Mouse (Mus musculus) frontal cortex, adult 2 months (tissue): ENCODE measurements around the gene Cldn34a. TPM values are rescaled to one million over a fixed set of nuclear protein-coding genes. Genes with fewer than 3 reads are reported as not detected.
"Not testable (repeated sequence)": the region's sequence is repeated elsewhere in the genome, so short reads cannot be mapped to it uniquely, and the experiment has no call there.

Experiments used
- DNase-seq, 2 experiments: peaks; one replicate each; pipeline ENCODE4 v3.0.0; 2022; ENCODE audit warnings: low spot score in 1 of 2; ENCODE audit errors: extremely low spot score in 1 of 2
- polyA plus RNA-seq: library from polyadenylated mRNA; depleted of rRNA; stranded (reverse); fragments of >200 nt; gene quantifications from 2 replicates; pipeline ENCODE4 v1.2.3, GENCODE M21; 2012; rRNA removed

Cldn34a gene
- not detected in 2 replicates for polyA plus RNA-seq

DNA sequence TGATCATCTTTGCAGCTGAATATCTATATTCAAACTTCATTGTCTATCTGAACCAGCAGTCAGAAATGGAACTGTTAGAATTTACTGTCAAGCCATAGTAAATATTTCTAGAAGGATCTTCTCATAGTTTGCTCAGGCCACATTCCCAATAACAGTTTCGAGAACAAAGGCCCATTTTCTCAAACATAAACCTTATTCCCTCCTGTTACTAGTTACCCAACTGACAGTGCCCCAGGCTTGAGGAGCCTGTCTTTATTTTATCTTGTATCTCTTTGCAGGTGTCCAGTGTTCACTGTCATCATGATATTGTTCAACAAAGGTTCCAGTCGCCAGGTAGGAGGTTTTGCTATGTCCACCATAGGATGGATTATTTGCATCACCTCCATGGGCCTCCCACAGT is at the start of gene Cldn34a:
Gene Cldn34a, plus strand, starts transcription at position 301 of the 400 bp plus-strand sequence.
- no peak for DNase-seq

- DNase-seq: not testable (repeated sequence)
Observed at GRCm38 (mm10) chrX:152518611-152519010, 44.5 kb upstream of the Cldn34a start.

DNA sequence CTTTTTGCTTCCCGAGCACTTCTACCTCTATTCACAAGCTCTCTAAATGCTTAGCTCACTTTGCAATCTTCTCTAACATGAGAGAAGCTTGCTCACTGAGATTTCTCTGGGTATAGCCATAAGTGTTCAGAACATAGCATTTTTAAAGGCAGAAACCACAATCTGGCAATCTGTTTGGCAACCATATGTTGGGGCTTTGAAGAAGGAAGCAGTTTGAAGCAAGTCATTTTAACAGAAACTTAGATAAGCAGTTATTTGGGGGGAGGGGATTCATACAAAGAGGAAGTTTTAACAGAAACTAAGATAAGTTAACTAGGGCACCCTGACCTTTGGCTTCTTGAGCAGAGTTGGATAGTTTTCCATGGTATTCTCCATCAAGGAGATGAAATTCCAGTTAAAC is 17.4 kb upstream of the Cldn34a start:
- no peak for DNase-seq

DNA sequence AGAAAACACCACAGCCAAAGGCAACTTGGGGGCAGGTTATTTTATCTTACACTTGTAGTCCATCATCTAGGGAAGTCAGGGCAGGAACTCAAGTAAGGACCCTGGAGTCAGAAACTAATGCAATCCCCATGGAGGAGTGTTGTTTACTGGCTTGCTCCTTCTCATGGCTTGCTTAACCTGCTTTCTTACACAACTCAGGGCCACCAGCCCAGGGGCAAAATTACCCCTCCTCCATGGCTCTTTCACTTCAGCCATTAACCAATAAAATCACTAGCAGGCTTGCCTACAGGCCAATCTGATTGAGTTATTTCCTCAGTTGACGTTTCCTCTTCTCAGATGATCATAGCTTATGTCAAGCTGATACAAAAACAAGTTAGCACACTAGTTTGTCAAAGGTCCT is 15.0 kb upstream of the Cldn34a start:
- DNase-seq: no peak

DNA sequence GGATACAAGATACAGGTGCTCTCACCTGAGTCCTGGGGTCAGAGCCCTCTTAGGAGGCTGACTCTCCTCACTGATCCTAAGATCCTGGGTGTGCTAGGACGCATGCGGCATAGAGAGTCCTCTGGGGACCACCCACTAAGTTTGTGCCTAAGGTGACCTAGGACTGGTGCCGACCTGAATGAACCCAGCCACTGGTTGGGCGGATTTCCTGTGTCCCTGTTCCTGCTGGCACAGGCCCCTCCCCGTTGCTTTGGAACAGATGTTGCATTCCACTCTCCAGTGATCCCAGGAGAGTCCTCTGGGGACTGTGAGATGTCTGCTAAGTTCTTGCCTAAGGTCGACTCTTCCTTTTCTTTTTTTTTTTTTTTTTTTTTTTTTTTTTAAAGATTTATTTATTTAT is 5.7 kb upstream of the Cldn34a start:
- DNase-seq: no peak

Other genes with a start within 250 kb of the Cldn34a start
- gene Kantr, start 235.8 kb upstream of the Cldn34a start, polyA plus RNA-seq: 31.2 and 38.7 TPM in 2 replicates
- 179 and 204 TPM in 2 replicates for gene Tspyl2, start 220.9 kb upstream of the Cldn34a start, polyA plus RNA-seq
- 8.9 and 10.4 TPM in 2 replicates for gene Gpr173, start 194.6 kb upstream of the Cldn34a start, polyA plus RNA-seq
- gene Shroom2, start 206.1 kb downstream of the Cldn34a start, polyA plus RNA-seq: 80.3 and 81.9 TPM in 2 replicates
- 0.12 and 0.23 TPM in 2 replicates for gene Gpr143, start 218.6 kb downstream of the Cldn34a start, polyA plus RNA-seq